Mouse (Mus musculus): ENCODE results near the gene Atg9b. TPM values are rescaled to one million over a fixed set of nuclear protein-coding genes. Genes with fewer than 3 reads are reported as not detected.
A peak's percentile ranks its signal among the peaks of the same experiment; 100 is the strongest.

Atg9b gene
- polyA plus RNA-seq, 1 experiment = 10.6 TPM

- H3K4me3 ChIP-seq (ENCODE audit: low read depth, low read length) = peak within 1 kb of the TSS; percentile 98
- H3K27ac ChIP-seq (ENCODE audit: insufficient read depth, low read length) = peak within 1 kb of the TSS; percentile 24; the same call in 1 of the 2 replicates
- H3K9ac ChIP-seq (ENCODE audit: low read depth, poor library complexity, severe bottlenecking) = peak within 1 kb of the TSS; percentile 81
- peaks cover 10% of the 10 kb centered on the region for H3K4me1 ChIP-seq (ENCODE audit: control insufficient read depth, insufficient read depth, low read length)
- H3K27me3 ChIP-seq (ENCODE audit: control insufficient read depth, insufficient read depth, low read length, poor library complexity, severe bottlenecking) = no peaks in the 10 kb centered on the region
- TF ChIP-seq CTCF (IDR thresholded peaks at IDR 0.05; ENCODE audit: low read depth, low read length) (no peak), POLR2A (IDR thresholded peaks at IDR 0.05; ENCODE audit: insufficient read depth, low read length) (peak; percentile 39)
- H3K9me3 ChIP-seq (replicated peaks; ENCODE audit: control insufficient read depth, insufficient read depth, low read length, poor library complexity, severe bottlenecking) = no peaks in the 10 kb centered on the region
- H3K36me3 ChIP-seq (ENCODE audit: control insufficient read depth, insufficient read depth, low read length, poor library complexity, severe bottlenecking) = no peaks in the 10 kb centered on the region
Measured at GRCm38 (mm10) chr5:24423129-24424003, 31.4 kb upstream of the Atg9b start, which contains the start of the genes Cdk5 and Slc4a2. TSS of gene Cdk5 (minus strand) at chr5:24423530. TSS of gene Slc4a2 (plus strand) at chr5:24423837.

DNA sequence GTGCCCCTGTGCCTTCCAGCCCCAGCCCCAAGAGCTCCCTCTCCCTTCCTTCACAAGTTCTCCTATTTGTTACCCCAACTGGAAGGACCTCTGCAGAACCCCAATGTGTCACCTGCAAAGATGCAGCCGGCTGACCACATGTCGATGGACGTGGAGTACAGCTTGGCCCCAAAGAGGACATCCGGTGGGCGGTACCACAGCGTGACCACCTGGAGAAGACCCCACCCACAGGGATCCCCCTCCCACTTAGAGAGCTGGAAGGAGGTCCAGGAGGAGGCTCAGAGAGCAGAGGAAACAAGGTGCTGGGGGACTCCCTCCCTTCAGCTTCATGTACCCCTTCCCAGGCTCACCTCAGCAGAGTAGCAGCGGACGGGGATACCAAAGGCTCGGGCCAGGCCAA is 28.4 kb upstream of the Atg9b start:
- Histone ChIP-seq H3K9me3 (replicated peaks; ENCODE audit: control insufficient read depth, insufficient read depth, low read length, poor library complexity, severe bottlenecking) (no peaks in the 10 kb centered on the region), H3K4me1 (ENCODE audit: control insufficient read depth, insufficient read depth, low read length) (peaks cover 3% of the 10 kb centered on the region), H3K9ac (ENCODE audit: low read depth, poor library complexity, severe bottlenecking) (no peak overlapping the region), H3K27ac (ENCODE audit: insufficient read depth, low read length) (no peak overlapping the region), H3K27me3 (ENCODE audit: control insufficient read depth, insufficient read depth, low read length, poor library complexity, severe bottlenecking) (no peaks in the 10 kb centered on the region), H3K36me3 (ENCODE audit: control insufficient read depth, insufficient read depth, low read length, poor library complexity, severe bottlenecking) (no peaks in the 10 kb centered on the region), H3K4me3 (ENCODE audit: low read depth, low read length) (no peak overlapping the region)
- TF ChIP-seq POLR2A (IDR thresholded peaks at IDR 0.05; ENCODE audit: insufficient read depth, low read length) (no peak), EP300 (IDR thresholded peaks at IDR 0.05; ENCODE audit: insufficient read depth, low read depth, low read length) (no peak), CTCF (IDR thresholded peaks at IDR 0.05; ENCODE audit: low read depth, low read length) (no peak)

DNA sequence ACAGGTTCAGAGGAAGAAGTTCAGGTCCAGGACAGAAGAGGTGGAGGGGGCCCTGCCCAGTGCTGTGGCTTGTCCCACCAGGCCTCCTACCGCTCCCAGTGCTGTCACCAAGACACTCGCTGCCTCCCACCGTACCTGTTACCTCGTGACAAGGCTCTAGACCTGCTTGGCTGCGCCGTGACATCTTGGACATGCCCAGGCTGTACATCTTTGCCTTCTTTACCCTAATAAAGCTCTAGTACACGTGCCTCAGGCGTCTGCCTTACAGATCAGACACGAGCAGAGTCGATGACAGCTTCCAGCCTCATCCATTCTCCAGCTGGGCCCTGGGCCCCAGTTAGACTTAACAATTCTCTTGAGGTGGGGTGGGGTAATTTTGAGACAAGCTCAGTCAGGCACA is 25.6 kb upstream of the Atg9b start:
- Histone ChIP-seq H3K9me3 (replicated peaks; ENCODE audit: control insufficient read depth, insufficient read depth, low read length, poor library complexity, severe bottlenecking) (no peaks in the 10 kb centered on the region), H3K4me1 (ENCODE audit: control insufficient read depth, insufficient read depth, low read length) (peaks cover 3% of the 10 kb centered on the region), H3K4me3 (ENCODE audit: low read depth, low read length) (no peak overlapping the region), H3K27me3 (ENCODE audit: control insufficient read depth, insufficient read depth, low read length, poor library complexity, severe bottlenecking) (no peaks in the 10 kb centered on the region), H3K9ac (ENCODE audit: low read depth, poor library complexity, severe bottlenecking) (no peak overlapping the region), H3K36me3 (ENCODE audit: control insufficient read depth, insufficient read depth, low read length, poor library complexity, severe bottlenecking) (no peaks in the 10 kb centered on the region), H3K27ac (ENCODE audit: insufficient read depth, low read length) (no peak overlapping the region)
- TF ChIP-seq POLR2A (IDR thresholded peaks at IDR 0.05; ENCODE audit: insufficient read depth, low read length) = no peak
- no peak for TF ChIP-seq CTCF (IDR thresholded peaks at IDR 0.05; ENCODE audit: low read depth, low read length)
- TF ChIP-seq EP300 (IDR thresholded peaks at IDR 0.05; ENCODE audit: insufficient read depth, low read depth, low read length) = no peak

GRCm38 (mm10) chr5:24416222-24416736 is 24.3 kb upstream of the Atg9b start:
- H3K27ac ChIP-seq (ENCODE audit: insufficient read depth, low read length) = no peak overlapping the region
- no peaks in the 10 kb centered on the region for H3K9me3 ChIP-seq (replicated peaks; ENCODE audit: control insufficient read depth, insufficient read depth, low read length, poor library complexity, severe bottlenecking)
- peak overlapping the region; percentile 40 for H3K4me3 ChIP-seq (ENCODE audit: low read depth, low read length)
- TF ChIP-seq CTCF (IDR thresholded peaks at IDR 0.05; ENCODE audit: low read depth, low read length) (peak; percentile 56), POLR2A (IDR thresholded peaks at IDR 0.05; ENCODE audit: insufficient read depth, low read length) (no peak)
- peaks cover 3% of the 10 kb centered on the region for H3K4me1 ChIP-seq (ENCODE audit: control insufficient read depth, insufficient read depth, low read length)
- no peaks in the 10 kb centered on the region for H3K27me3 ChIP-seq (ENCODE audit: control insufficient read depth, insufficient read depth, low read length, poor library complexity, severe bottlenecking)
- H3K36me3 ChIP-seq (ENCODE audit: control insufficient read depth, insufficient read depth, low read length, poor library complexity, severe bottlenecking) = no peaks in the 10 kb centered on the region
- H3K9ac ChIP-seq (ENCODE audit: low read depth, poor library complexity, severe bottlenecking) = no peak overlapping the region

DNA sequence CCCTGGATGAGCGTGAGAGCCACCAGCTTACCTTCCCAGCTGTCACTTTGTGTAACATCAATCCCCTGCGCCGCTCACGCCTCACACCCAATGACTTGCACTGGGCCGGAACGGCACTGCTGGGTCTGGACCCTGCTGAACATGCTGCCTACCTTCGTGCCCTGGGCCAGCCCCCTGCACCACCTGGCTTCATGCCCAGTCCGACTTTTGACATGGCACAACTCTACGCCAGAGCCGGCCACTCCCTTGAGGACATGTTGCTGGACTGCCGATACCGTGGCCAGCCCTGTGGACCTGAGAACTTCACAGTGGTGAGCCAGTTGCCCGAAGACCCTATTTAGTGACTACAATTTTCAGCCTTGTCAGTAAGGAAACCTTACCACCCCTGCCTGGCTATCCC is 22.0 kb upstream of the Atg9b start:
- Histone ChIP-seq H3K27me3 (ENCODE audit: control insufficient read depth, insufficient read depth, low read length, poor library complexity, severe bottlenecking) (no peaks in the 10 kb centered on the region), H3K36me3 (ENCODE audit: control insufficient read depth, insufficient read depth, low read length, poor library complexity, severe bottlenecking) (no peaks in the 10 kb centered on the region), H3K9me3 (replicated peaks; ENCODE audit: control insufficient read depth, insufficient read depth, low read length, poor library complexity, severe bottlenecking) (no peaks in the 10 kb centered on the region), H3K27ac (ENCODE audit: insufficient read depth, low read length) (no peak overlapping the region), H3K4me3 (ENCODE audit: low read depth, low read length) (peak overlapping the region; percentile 38), H3K9ac (ENCODE audit: low read depth, poor library complexity, severe bottlenecking) (no peak overlapping the region), H3K4me1 (ENCODE audit: control insufficient read depth, insufficient read depth, low read length) (peaks cover 3% of the 10 kb centered on the region)
- TF ChIP-seq CTCF (IDR thresholded peaks at IDR 0.05; ENCODE audit: low read depth, low read length) = no peak
- TF ChIP-seq EP300 (IDR thresholded peaks at IDR 0.05; ENCODE audit: insufficient read depth, low read depth, low read length) = no peak
- no peak for TF ChIP-seq POLR2A (IDR thresholded peaks at IDR 0.05; ENCODE audit: insufficient read depth, low read length)
